Mouse (Mus musculus): ENCODE results near the gene Abcb9.

Abcb9 gene

DNA sequence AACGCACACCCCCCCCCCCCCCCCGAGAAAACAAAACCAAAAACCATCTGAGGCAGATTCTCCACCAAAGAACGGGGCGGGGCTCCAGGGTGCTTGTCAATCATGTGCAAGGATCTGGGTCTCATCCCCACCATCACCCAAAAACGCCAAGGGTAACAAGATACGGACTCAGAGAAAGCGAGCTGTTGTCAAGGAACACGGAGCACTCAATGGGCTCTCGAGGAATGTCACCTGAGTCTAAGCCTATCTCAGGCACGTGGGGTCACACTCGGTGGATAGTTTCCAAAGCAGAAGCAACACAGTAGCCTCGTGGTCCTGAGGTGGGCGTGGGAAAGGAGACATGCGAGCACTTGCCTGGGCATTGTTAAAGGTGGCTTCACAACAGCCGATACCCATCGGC lies 81.9 kb downstream of the Abcb9 start:
- DNase-seq (ENCODE audit: low spot score), result no peak

DNA sequence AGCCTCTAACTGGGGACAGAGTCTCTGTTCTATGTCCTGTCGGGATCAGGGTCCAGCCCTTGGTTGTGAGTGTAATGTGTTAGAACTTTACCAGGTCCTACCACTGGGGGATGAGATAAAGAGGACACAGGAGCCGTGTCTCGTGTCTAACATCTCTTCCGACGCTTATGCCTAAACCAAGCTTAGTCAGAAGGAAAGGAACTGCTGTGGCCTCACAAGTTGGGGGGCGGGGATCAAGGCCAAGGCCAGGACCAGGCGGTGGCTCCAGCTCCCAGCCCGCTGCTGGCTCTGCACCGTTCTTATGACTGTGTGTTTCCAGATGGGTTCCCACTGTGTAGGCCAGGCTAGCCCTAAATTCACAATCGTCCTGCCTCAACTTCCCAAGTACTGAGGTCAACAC lies 82.7 kb downstream of the Abcb9 start:
- no peak for DNase-seq (ENCODE audit: low spot score)

DNA sequence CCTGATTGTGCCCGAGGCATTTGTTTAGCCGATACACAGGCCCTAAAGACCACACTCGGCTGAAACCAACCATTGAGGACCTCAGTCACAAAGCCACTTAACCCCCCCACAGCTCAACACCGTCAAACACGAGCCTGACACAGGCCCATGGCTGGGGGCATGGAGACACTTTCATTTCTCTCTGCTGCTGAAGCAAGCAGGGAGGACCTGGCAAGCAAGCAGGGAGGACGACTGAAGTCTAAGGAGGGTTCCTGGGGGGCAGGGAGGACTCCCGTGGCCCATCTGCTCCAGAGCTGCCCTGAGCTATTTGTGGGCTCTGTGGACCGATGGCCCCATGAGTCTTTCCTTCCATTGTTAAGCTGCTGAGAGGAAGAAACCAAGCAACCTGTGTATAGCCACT lies 83.7 kb downstream of the Abcb9 start:
- DNase-seq (ENCODE audit: low spot score), result no peak
